7 mouse cellular contexts compared by ENCODE assay signal in the genomic region with DNA sequence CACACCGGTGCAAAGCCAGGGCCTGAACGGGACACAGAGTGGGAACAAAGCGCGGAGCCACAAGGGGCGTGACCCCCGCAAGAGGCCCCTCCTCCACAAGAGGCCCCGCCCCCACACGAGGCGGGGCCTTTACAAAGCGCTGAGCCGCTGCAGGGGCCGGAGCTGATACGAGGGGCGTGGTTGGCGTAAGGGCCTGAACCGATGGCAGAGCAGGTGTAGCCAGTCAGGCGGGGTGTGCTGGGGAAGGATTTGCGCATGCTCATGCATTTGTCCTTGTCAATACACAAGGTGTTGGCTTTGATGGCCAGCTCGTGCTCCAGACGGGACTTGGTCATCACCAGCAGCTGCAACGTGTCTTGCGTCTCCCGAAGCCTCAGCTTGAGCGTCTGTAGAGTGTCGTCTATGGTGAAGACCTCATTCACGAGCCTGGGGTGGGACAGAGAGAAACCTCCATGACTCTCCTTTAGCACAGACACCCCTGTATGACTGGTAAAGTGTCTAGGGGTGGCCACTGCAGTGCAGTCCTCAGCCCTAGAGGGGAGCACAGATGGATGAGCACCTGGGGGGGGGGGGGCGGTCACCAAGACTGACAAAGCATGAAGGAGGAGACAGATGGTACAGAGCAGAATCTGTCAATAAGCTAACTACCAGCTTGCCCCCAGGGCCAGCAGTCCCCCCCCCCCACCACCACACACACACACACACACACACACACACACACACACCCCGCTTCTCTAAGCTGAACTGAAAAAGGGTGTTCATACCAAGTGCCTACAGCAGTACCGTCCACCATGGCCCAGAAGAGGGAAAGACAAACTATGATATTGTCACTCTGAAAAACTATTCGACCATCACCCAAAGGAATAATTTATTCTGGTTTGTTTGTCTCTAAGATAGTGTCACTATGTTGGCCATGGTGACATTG. TPM values are rescaled to one million over a fixed set of nuclear protein-coding genes. Genes with fewer than 3 reads are reported as not detected.
DNase-seq lines count a peak whose midpoint lies in the region; ATAC-seq and TF ChIP-seq lines count a peak whose summit lies in the region.

No protein-coding gene starts in this region.

- no peaks in the 10 kb centered on the region for H3K36me3 ChIP-seq in ES-E14 (ENCODE audit: control insufficient read depth, insufficient read depth, low read length, poor library complexity, severe bottlenecking)
- no peaks in the 10 kb centered on the region for H3K36me3 ChIP-seq in hindbrain, embryonic 11.5 days (ENCODE audit: control insufficient read depth, insufficient read depth, low read length)
- no peaks in the 10 kb centered on the region for H3K36me3 ChIP-seq in limb, embryonic 14.5 days (ENCODE audit: control insufficient read depth, insufficient read depth, low read length)
- no peaks in the 10 kb centered on the region for H3K36me3 ChIP-seq in midbrain, embryonic 13.5 days
- H3K36me3 ChIP-seq in testis, adult 2 months (ENCODE audit: control insufficient read depth, insufficient read depth, low read length), result no peaks in the 10 kb centered on the region

- no peak overlapping the region for H3K27ac ChIP-seq in ES-E14 (ENCODE audit: insufficient read depth, low read depth, low read length, poor library complexity, severe bottlenecking)
- no peak overlapping the region for H3K27ac ChIP-seq in hindbrain, embryonic 11.5 days (ENCODE audit: low read depth, low read length)
- H3K27ac ChIP-seq in limb, embryonic 14.5 days (replicated peaks; ENCODE audit: low read depth, low read length), result no peak overlapping the region
- H3K27ac ChIP-seq in midbrain, embryonic 13.5 days, result no peak overlapping the region
- no peak overlapping the region for H3K27ac ChIP-seq in testis, adult 2 months (ENCODE audit: control insufficient read depth, insufficient read depth, low read depth, low read length)

- TF ChIP-seq CTCF in testis, adult 2 months (IDR thresholded peaks at IDR 0.05; ENCODE audit: control insufficient read depth, insufficient read depth, insufficient replicate concordance, low read depth, low read length), result no peak

- peak; percentile 92 for ATAC-seq in hindbrain, embryonic 11.5 days (ENCODE audit: low FRiP score)
- peak; percentile 77; the same call in 1 of the 2 replicates for ATAC-seq in limb, embryonic 14.5 days (ENCODE audit: low FRiP score, low read depth)
- peak; percentile 87 for ATAC-seq in midbrain, embryonic 13.5 days

- H3K4me1 ChIP-seq in ES-E14 (ENCODE audit: control insufficient read depth in 2 of 2, insufficient read depth in 2 of 2, low read length in 2 of 2, poor library complexity in 1 of 2), result peaks cover 2 to 7% of the 10 kb centered on the region in 2 experiments; a peak in 1 of 4 replicates
- H3K4me1 ChIP-seq in hindbrain, embryonic 11.5 days (replicated peaks; ENCODE audit: control insufficient read depth, insufficient read depth, low read length), result no peaks in the 10 kb centered on the region
- peaks cover 10% of the 10 kb centered on the region for H3K4me1 ChIP-seq in limb, embryonic 14.5 days (ENCODE audit: control insufficient read depth, insufficient read depth, low read length)
- peaks cover 7% of the 10 kb centered on the region; the same call in 1 of the 2 replicates for H3K4me1 ChIP-seq in midbrain, embryonic 13.5 days (replicated peaks)
- peaks cover 3% of the 10 kb centered on the region; the same call in 1 of the 2 replicates for H3K4me1 ChIP-seq in testis, adult 2 months (ENCODE audit: control insufficient read depth, insufficient read depth, low read length)

- DNase-seq in ES-E14 (ENCODE audit: low read depth, low spot score), result peak; percentile 80
- DNase-seq in c-Kit-positive CD71-positive TER-119-negative erythroid progenitor cells, embryonic 14.5 days (ENCODE audit: low read depth), result peak; percentile 70
- DNase-seq in hindbrain, embryonic 11.5 days (ENCODE audit: low spot score), result peak; percentile 89
- peak; percentile 58 for DNase-seq in limb, embryonic 14.5 days (ENCODE audit: low spot score)
- no peak for DNase-seq in layer of hippocampus, adult 18-20 months (ENCODE audit: low spot score in 2 of 2)

- H3K9ac ChIP-seq in ES-E14 (ENCODE audit: insufficient read depth, low read depth, low read length, poor library complexity, severe bottlenecking), result no peak overlapping the region
- peak overlapping the region; percentile 25; the same call in 1 of the 2 replicates for H3K9ac ChIP-seq in hindbrain, embryonic 11.5 days (ENCODE audit: low read depth, low read length)
- H3K9ac ChIP-seq in limb, embryonic 14.5 days (ENCODE audit: low read depth, low read length, severe bottlenecking), result no peak overlapping the region
- H3K9ac ChIP-seq in midbrain, embryonic 13.5 days (replicated peaks), result no peak overlapping the region

- in situ Hi-C loops in ES-E14 (cut with MboI; ENCODE audit: low sequenced_read_pairs in 2 of 2, unreplicated experiment in 2 of 2), result no loop called here

- peak overlapping the region in 1 of 2 experiments; percentile 20; a peak in 2 of 4 replicates for H3K4me3 ChIP-seq in ES-E14 (ENCODE audit: insufficient read depth in 1 of 2, low read depth in 1 of 2, low read length in 2 of 2, poor library complexity in 1 of 2, severe bottlenecking in 1 of 2)
- H3K4me3 ChIP-seq in hindbrain, embryonic 11.5 days (ENCODE audit: low read depth, low read length), result peak overlapping the region; percentile 14; the same call in 1 of the 2 replicates
- peak overlapping the region; percentile 20; the same call in 1 of the 2 replicates for H3K4me3 ChIP-seq in limb, embryonic 14.5 days (replicated peaks; ENCODE audit: low read length)
- H3K4me3 ChIP-seq in midbrain, embryonic 13.5 days (replicated peaks), result peak overlapping the region; percentile 30
- H3K4me3 ChIP-seq in testis, adult 2 months (ENCODE audit: control insufficient read depth, low read depth, low read length), result peak overlapping the region; percentile 33

- peak overlapping the region; percentile 25 for H3K4me2 ChIP-seq in hindbrain, embryonic 11.5 days (replicated peaks; ENCODE audit: low read depth, low read length)
- H3K4me2 ChIP-seq in limb, embryonic 14.5 days (replicated peaks; ENCODE audit: low read depth, low read length, severe bottlenecking), result peak overlapping the region; percentile 41
- peak overlapping the region; percentile 49 for H3K4me2 ChIP-seq in midbrain, embryonic 13.5 days (replicated peaks)

- H3K27me3 ChIP-seq in hindbrain, embryonic 11.5 days (ENCODE audit: control insufficient read depth, insufficient read depth, low read length), result no peaks in the 10 kb centered on the region
- H3K27me3 ChIP-seq in limb, embryonic 14.5 days (ENCODE audit: control insufficient read depth, insufficient read depth, low read length), result no peaks in the 10 kb centered on the region
- peaks cover 3% of the 10 kb centered on the region; the same call in 1 of the 2 replicates for H3K27me3 ChIP-seq in midbrain, embryonic 13.5 days
- H3K27me3 ChIP-seq in testis, adult 2 months (ENCODE audit: control insufficient read depth, insufficient read depth, low read length), result no peaks in the 10 kb centered on the region

- TF ChIP-seq POLR2A in limb, embryonic 14.5 days (IDR thresholded peaks at IDR 0.05; ENCODE audit: borderline replicate concordance, extremely low read depth, insufficient read depth, insufficient read length), result no peak
- no peak for TF ChIP-seq POLR2A in testis, adult 2 months (IDR thresholded peaks at IDR 0.05; ENCODE audit: control insufficient read depth, low read depth, low read length)

- WGBS in hindbrain, embryonic 11.5 days, result 17% methylated on average over 30 of the region's 30 CpGs
- WGBS in limb, embryonic 14.5 days, result 15% methylated on average over 29 of the region's 30 CpGs
- WGBS in midbrain, embryonic 13.5 days, result 16% methylated on average over 30 of the region's 30 CpGs

- H3K9me3 ChIP-seq in ES-E14 (ENCODE audit: control insufficient read depth, insufficient read depth, low read depth, low read length), result no peaks in the 10 kb centered on the region
- no peaks in the 10 kb centered on the region for H3K9me3 ChIP-seq in hindbrain, embryonic 11.5 days (ENCODE audit: control insufficient read depth, low read length)
- no peaks in the 10 kb centered on the region for H3K9me3 ChIP-seq in limb, embryonic 14.5 days (ENCODE audit: control insufficient read depth, low read length)
- no peaks in the 10 kb centered on the region for H3K9me3 ChIP-seq in midbrain, embryonic 13.5 days

TF ChIP-seq in ES-E14, 5 proteins besides CTCF, POLR2A, EP300 and RAD21:
- TF ChIP-seq ZC3H11A (IDR thresholded peaks at IDR 0.05; ENCODE audit: borderline replicate concordance, low read depth, low read length) (no peak), HCFC1 (IDR thresholded peaks at IDR 0.05; ENCODE audit: borderline replicate concordance, insufficient read depth, low read length) (no peak), CHD2 (IDR thresholded peaks at IDR 0.05; ENCODE audit: low read depth, low read length) (no peak), ZNF384 (IDR thresholded peaks at IDR 0.05; ENCODE audit: low read depth, low read length) (no peak), MAFK (IDR thresholded peaks at IDR 0.05; ENCODE audit: insufficient read depth, low read depth, low read length) (no peak)

RNA-seq across cellular contexts. Expression of gene Tekt5, which starts 37.0 kb away (rescaled TPM):
- 0.11 and 0.22 TPM in 2 replicates for total RNA-seq in ES-E14 (2012; rRNA removed)
- polyA plus RNA-seq in hindbrain, embryonic 11.5 days (2014; fragmentation: Nextera tagmentation; extraction: Ambion mirVana), result 0.13 and 0.15 TPM in 2 replicates
- polyA plus RNA-seq in limb, embryonic 14.5 days (2012; rRNA removed), result 1.2 and 1.4 TPM in 2 replicates
- polyA plus RNA-seq in limb, embryonic 14.5 days (2014; fragmentation: Nextera tagmentation; extraction: Ambion mirVana), result 1.1 and 2.0 TPM in 2 replicates
- 2.1 and 2.9 TPM in 2 replicates for polyA plus RNA-seq in midbrain, embryonic 13.5 days (2015; fragmentation: Nextera tagmentation; extraction: Ambion mirVana)
- polyA plus RNA-seq in testis, adult 2 months (2012; rRNA removed), result 224 and 226 TPM in 2 replicates
- 1 to 10 TPM; 6.3 to 9.6 TPM for total RNA-seq in layer of hippocampus, adult 18-20 months (2021)

RNA-seq across cellular contexts. Expression of gene Emp2, which starts 44.5 kb away (rescaled TPM):
- total RNA-seq in ES-E14 (2012; rRNA removed), result 2.5 and 2.8 TPM in 2 replicates
- 2.6 and 3.6 TPM in 2 replicates for polyA plus RNA-seq in hindbrain, embryonic 11.5 days (2014; fragmentation: Nextera tagmentation; extraction: Ambion mirVana)
- polyA plus RNA-seq in limb, embryonic 14.5 days (2012; rRNA removed), result 33.9 and 35.2 TPM in 2 replicates
- polyA plus RNA-seq in limb, embryonic 14.5 days (2014; fragmentation: Nextera tagmentation; extraction: Ambion mirVana), result 39.2 and 41.7 TPM in 2 replicates
- polyA plus RNA-seq in midbrain, embryonic 13.5 days (2015; fragmentation: Nextera tagmentation; extraction: Ambion mirVana), result 2.9 and 3.1 TPM in 2 replicates
- polyA plus RNA-seq in testis, adult 2 months (2012; rRNA removed), result 1.7 and 2.8 TPM in 2 replicates
- total RNA-seq in layer of hippocampus, adult 18-20 months (2021), result 10 to 100 TPM; 14.7 to 15.5 TPM

RNA-seq across cellular contexts. Expression of gene Nubp1, which starts 53.5 kb away (rescaled TPM):
- total RNA-seq in ES-E14 (2012; rRNA removed), result 53.5 and 67.4 TPM in 2 replicates
- polyA plus RNA-seq in hindbrain, embryonic 11.5 days (2014; fragmentation: Nextera tagmentation; extraction: Ambion mirVana), result 58.5 and 66.2 TPM in 2 replicates
- polyA plus RNA-seq in limb, embryonic 14.5 days (2012; rRNA removed), result 46.1 and 46.9 TPM in 2 replicates
- 59.0 and 64.6 TPM in 2 replicates for polyA plus RNA-seq in limb, embryonic 14.5 days (2014; fragmentation: Nextera tagmentation; extraction: Ambion mirVana)
- polyA plus RNA-seq in midbrain, embryonic 13.5 days (2015; fragmentation: Nextera tagmentation; extraction: Ambion mirVana), result 52.2 and 53.3 TPM in 2 replicates
- polyA plus RNA-seq in testis, adult 2 months (2012; rRNA removed), result 19.0 and 20.6 TPM in 2 replicates
- total RNA-seq in layer of hippocampus, adult 18-20 months (2021), result 10 to 100 TPM; 14.2 to 16.1 TPM

Comparison
In these comparisons a context has a peak if more than half of its experiments do, and no peak if none do; other contexts are left out.
1. DNase-seq: peak in ES-E14 (single experiment), c-Kit-positive CD71-positive TER-119-negative erythroid progenitor cells, embryonic 14.5 days (single experiment), hindbrain, embryonic 11.5 days (single experiment) and limb, embryonic 14.5 days (single experiment); none in layer of hippocampus, adult 18-20 months (0 of 2).
2. RNA of gene Tekt5, which starts 37.0 kb away (polyA plus RNA-seq): 224 to 226 TPM in testis, adult 2 months; 2.1 to 2.9 TPM in midbrain, embryonic 13.5 days, 1.1 to 2.0 TPM in limb, embryonic 14.5 days and 0.13 to 0.15 TPM in hindbrain, embryonic 11.5 days; every median in the first group is over 10 times any median in the second.
3. Peak in every context shown above with its lines, with median percentiles within 50 percentile points of each other: ATAC-seq and H3K4me2 ChIP-seq.